Mouse (Mus musculus) stomach, postnatal 0 days (tissue): ENCODE data around the gene Slc4a2. TPM values are rescaled to one million over a fixed set of nuclear protein-coding genes. Genes with fewer than 3 reads are reported as not detected.

ENCODE experiments used
- ATAC-seq: fragments of 200-750 bp; cut with Nextera tagmentation; 2 replicates; pipeline ENCODE4 v1.8.0; 2017; ENCODE audit not compliant: low FRiP score, low TSS enrichment
- DNase-seq: peaks from one replicate; pipeline ENCODE4 v3.0.0-alpha.2; 2016; ENCODE audit warnings: low spot score
- H3K27ac ChIP-seq: fragments of 300-500 bp; sonication (generic); replicated peaks from 2 replicates; pipeline ENCODE4 v1.5.1; 2014; ENCODE audit warnings: mild to moderate bottlenecking, control low read depth
- H3K27me3 ChIP-seq: fragments of 300-500 bp; sonication (generic); 2 replicates; pipeline ENCODE4 v1.6.1; 2014; ENCODE audit warnings: low read length; ENCODE audit not compliant: control insufficient read depth, insufficient read depth
- H3K36me3 ChIP-seq: fragments of 300-500 bp; sonication (generic); 2 replicates; pipeline ENCODE4 v1.6.1; 2014; ENCODE audit warnings: low read length, mixed read lengths; ENCODE audit not compliant: control insufficient read depth, insufficient read depth
- H3K4me1 ChIP-seq: fragments of 300-500 bp; sonication (generic); replicated peaks from 2 replicates; pipeline ENCODE4 v1.6.1; 2014; ENCODE audit warnings: antibody characterized with exemption; ENCODE audit not compliant: control insufficient read depth, insufficient read depth
- H3K4me2 ChIP-seq: fragments of 300-500 bp; sonication (generic); replicated peaks from 2 replicates; pipeline ENCODE4 v1.6.1; 2014; ENCODE audit warnings: low read depth, mild to moderate bottlenecking, control low read depth, moderate library complexity
- H3K4me3 ChIP-seq: fragments of 300-500 bp; sonication (generic); 2 replicates; pipeline ENCODE4 v1.5.1; 2014; ENCODE audit warnings: low read depth, low read length, control low read depth
- H3K9ac ChIP-seq: fragments of 300-500 bp; sonication (generic); 2 replicates; pipeline ENCODE4 v1.6.1; 2014; ENCODE audit warnings: mild to moderate bottlenecking, low read length, control low read depth, mixed read lengths
- H3K9me3 ChIP-seq: fragments of 300-500 bp; sonication (generic); 2 replicates; pipeline ENCODE4 v1.6.1; 2016; ENCODE audit warnings: low read length; ENCODE audit not compliant: control insufficient read depth
- CTCF ChIP-seq: IDR thresholded peaks from 2 replicates; pipeline ENCODE4 v1.5.1; 2016; ENCODE audit warnings: antibody characterized with exemption, low read depth, mild to moderate bottlenecking, moderate library complexity
- EP300 ChIP-seq: optimal IDR thresholded peaks from 2 replicates; pipeline ENCODE3; 2016; ENCODE audit warnings: antibody characterized with exemption
- WGBS: fragments of 180-500 bp; shearing (Covaris S2); extraction: QIAGEN DNeasy Blood & Tissue Kit; methylation state at CpG from one replicate; pipeline ENCODE4 v1.1.7; 2014; 5-methylcytosine and 5-hydroxymethylcytosine counted together
- polyA plus RNA-seq: library from polyadenylated mRNA; unstranded; fragments of >200 nt; fragmentation: Nextera tagmentation; extraction: Ambion mirVana; gene quantifications from 2 replicates; pipeline ENCODE4 v1.2.1, GENCODE M21; 2015

The Slc4a2 gene
- polyA plus RNA-seq, 1 experiment from 2014 or later = 34.3 TPM

DNA sequence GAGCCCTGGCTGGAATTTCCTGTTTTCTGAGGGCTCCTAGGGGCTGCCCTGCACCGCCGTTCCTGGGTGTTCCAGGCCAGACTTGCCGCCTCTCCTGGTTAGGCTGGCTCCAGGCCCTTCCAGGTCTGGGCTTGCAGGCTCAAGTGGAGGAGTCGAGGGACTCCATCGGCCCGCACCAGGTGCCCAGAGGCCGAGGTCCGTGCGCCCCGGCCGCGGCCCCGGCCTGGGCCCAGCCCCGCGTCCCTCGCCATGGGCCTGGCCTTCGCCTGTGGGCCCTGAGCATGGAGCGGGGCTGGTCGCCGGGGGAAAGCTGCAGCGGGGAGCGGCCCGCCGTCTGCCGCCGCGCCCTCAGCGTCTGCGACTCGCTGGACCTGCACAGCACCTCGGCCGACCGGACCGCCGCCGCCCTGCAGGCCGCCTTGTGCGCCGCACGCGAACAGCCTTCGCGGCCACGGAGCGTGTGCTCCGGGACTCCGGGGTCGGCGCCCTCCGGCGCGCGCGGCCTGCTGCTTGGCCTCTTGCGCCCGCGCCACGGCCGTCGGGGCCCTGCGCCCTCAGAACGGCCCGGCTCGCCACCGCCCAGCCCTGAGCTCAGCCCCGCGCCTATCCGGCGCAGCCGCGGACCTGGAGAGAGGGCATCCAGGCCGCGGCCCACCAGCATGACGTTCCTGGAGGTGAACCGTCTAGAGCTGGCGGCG is 50.5 kb downstream of the Slc4a2 start:
- peak; percentile 69 for DNase-seq
- H3K27ac ChIP-seq = peak overlapping the region; percentile 86

DNA sequence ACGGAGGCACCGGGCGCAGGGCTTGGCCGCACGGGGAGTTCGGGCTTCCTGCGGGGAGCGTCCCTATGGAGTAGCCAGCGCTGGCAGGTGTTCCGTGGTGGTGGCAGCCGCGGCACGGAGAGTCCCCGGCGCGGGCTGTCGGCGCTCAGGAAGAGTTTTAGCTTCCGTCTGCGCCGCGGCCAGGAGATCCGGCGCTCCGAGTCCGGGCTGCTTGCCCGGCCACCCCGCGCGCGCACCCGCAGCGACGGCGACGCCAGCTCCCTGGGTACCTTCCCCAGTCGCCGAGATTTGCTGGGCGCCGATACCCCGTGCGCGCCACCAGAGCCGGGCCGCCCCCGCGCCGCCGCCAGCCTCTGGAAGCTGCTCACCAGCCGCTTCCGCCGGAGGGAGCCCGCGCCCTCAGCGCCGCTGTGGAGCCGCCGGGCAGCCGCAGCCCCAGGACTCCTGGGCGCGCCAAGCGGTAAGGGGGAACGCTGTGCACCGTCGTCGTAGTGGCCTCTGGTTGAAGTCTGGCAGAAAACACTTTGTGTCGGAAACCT is 51.2 kb downstream of the Slc4a2 start:
- Histone ChIP-seq H3K27me3 (no peaks in the 10 kb centered on the region), H3K4me1 (0 out of 2 replicates have a peak, but pooled peaks cover 3% of the 10 kb centered on the region), H3K9me3 (no peaks in the 10 kb centered on the region), H3K36me3 (peaks cover 28% of the 10 kb centered on the region), H3K4me2 (peak overlapping the region; percentile 70), H3K4me3 (peak overlapping the region; percentile 53), H3K9ac (peak overlapping the region; percentile 72), H3K27ac (peak overlapping the region; percentile 86)
- no peak for TF ChIP-seq EP300
- TF ChIP-seq CTCF = peak; percentile 39
- WGBS = 14% methylated on average over 45 of the region's 67 CpGs
- ATAC-seq (peak; percentile 17; the same call in 1 of the 2 replicates), DNase-seq (peak; percentile 73)

More for the DNA sequence above, 50.5 kb downstream of the Slc4a2 start:
- Histone ChIP-seq H3K9me3 (no peaks in the 10 kb centered on the region), H3K4me2 (peak overlapping the region; percentile 70), H3K27me3 (no peaks in the 10 kb centered on the region), H3K36me3 (peaks cover 22% of the 10 kb centered on the region), H3K4me3 (peak overlapping the region; percentile 53), H3K9ac (peak overlapping the region; percentile 72), H3K4me1 (0 out of 2 replicates have a peak, but pooled peaks cover 3% of the 10 kb centered on the region)
- TF ChIP-seq CTCF (no peak), EP300 (no peak)
- 19% methylated on average over 70 of the region's 77 CpGs for WGBS
- peak; percentile 31 for ATAC-seq

DNA sequence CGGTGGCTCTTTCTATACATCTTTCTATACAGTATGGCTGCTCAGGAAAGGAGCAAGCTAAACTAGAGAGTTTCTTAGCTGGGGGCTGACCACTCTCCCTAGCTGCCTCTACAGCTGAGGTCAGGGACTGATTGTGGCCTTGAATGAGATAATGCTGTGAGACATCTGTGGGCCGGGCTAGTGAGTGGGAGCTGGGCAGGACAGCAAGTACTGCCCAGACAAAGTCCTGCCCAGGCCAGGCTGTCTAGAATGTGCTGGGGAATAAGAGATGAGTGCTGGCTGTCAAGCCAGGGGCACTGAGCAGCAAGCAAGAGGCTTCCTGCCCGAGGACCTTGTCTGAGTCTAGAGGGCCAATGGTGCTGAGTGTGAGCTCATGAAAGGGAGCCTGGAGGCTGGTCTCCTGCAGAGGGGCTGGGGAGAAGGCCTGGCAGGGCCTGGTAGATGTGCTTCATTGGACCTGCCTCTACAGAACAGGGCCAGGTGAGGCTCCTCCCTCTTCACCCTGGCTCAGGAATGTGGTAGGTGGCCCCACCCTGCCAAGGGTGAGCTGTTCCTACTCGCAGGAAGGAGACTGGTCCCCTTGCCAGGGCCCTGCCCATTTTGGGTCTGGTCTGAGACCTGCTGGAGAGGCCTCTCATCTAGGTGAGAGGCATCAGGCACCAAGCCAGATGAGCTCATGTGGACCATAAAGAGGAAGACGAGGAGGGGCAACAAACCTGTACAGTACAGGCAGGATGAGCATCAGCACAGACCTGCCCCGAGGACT is 52.0 kb downstream of the Slc4a2 start:
- peak overlapping the region; percentile 70 for H3K4me2 ChIP-seq
- peak overlapping the region; percentile 86 for H3K27ac ChIP-seq
- H3K4me1 ChIP-seq = 0 out of 2 replicates have a peak, but pooled peaks cover 3% of the 10 kb centered on the region
- ATAC-seq = peak; percentile 87
- peak overlapping the region; percentile 72 for H3K9ac ChIP-seq
- WGBS = 63% methylated on average over 6 of the region's 6 CpGs
- no peaks in the 10 kb centered on the region for H3K9me3 ChIP-seq
- H3K27me3 ChIP-seq = no peaks in the 10 kb centered on the region
- H3K36me3 ChIP-seq = peaks cover 35% of the 10 kb centered on the region
- peak overlapping the region; percentile 53 for H3K4me3 ChIP-seq
- peak; percentile 85 for DNase-seq
- TF ChIP-seq CTCF (no peak), EP300 (no peak)

GRCm38 (mm10) chr5:24477909-24478308 is 54.3 kb downstream of the Slc4a2 start:
- 0 out of 2 replicates have a peak, but pooled peaks cover 3% of the 10 kb centered on the region for H3K4me1 ChIP-seq
- TF ChIP-seq EP300 (no peak), CTCF (no peak)
- no peaks in the 10 kb centered on the region for H3K27me3 ChIP-seq
- DNase-seq (no peak), ATAC-seq (no peak)
- H3K27ac ChIP-seq = no peak overlapping the region
- no peak overlapping the region for H3K4me2 ChIP-seq
- 86% methylated on average over 9 of the region's 9 CpGs for WGBS
- no peak overlapping the region for H3K9ac ChIP-seq
- no peak overlapping the region for H3K4me3 ChIP-seq
- peaks cover 45% of the 10 kb centered on the region for H3K36me3 ChIP-seq
- no peaks in the 10 kb centered on the region for H3K9me3 ChIP-seq

- H3K36me3 ChIP-seq = peaks cover 53% of the 10 kb centered on the region
Observed at GRCm38 (mm10) chr5:24481647-24482046, 58.0 kb downstream of the Slc4a2 start.

More at GRCm38 (mm10) chr5:24481647-24482046, 58.0 kb downstream of the Slc4a2 start:
- Histone ChIP-seq H3K27ac (no peak overlapping the region), H3K9me3 (no peaks in the 10 kb centered on the region), H3K4me3 (no peak overlapping the region), H3K9ac (no peak overlapping the region), H3K4me1 (no peaks in the 10 kb centered on the region), H3K4me2 (no peak overlapping the region), H3K27me3 (no peaks in the 10 kb centered on the region)
- WGBS = 19% methylated on average over 4 of the region's 4 CpGs
- ATAC-seq (peak; percentile 53; the same call in 1 of the 2 replicates), DNase-seq (peak; percentile 85)
- TF ChIP-seq EP300 (no peak), CTCF (peak; percentile 80)
